Mouse (Mus musculus) small intestine, adult 2 months (tissue): ENCODE data around the gene Fam71e1. TPM values are rescaled to one million over a fixed set of nuclear protein-coding genes. Genes with fewer than 3 reads are reported as not detected.

Source experiments
- H3K27ac ChIP-seq: fragments of 200-500 bp; 2 replicates; pipeline ENCODE4 v1.5.1; 2012; ENCODE audit warnings: low read depth, low read length, control low read depth, inconsistent platforms; ENCODE audit not compliant: insufficient read depth
- H3K27me3 ChIP-seq: fragments of 200-500 bp; 2 replicates; pipeline ENCODE4 v1.6.1; 2012; ENCODE audit warnings: mild to moderate bottlenecking, moderate library complexity, low read length, inconsistent platforms; ENCODE audit not compliant: control insufficient read depth, insufficient read depth
- H3K36me3 ChIP-seq: fragments of 200-500 bp; 2 replicates; pipeline ENCODE4 v1.6.1; 2012; ENCODE audit warnings: mild to moderate bottlenecking, low read length, control low read depth, inconsistent platforms; ENCODE audit not compliant: control insufficient read depth, insufficient read depth
- H3K4me1 ChIP-seq: fragments of 200-500 bp; 2 replicates; pipeline ENCODE4 v1.6.1; 2012; ENCODE audit warnings: low read length, inconsistent platforms, mixed read lengths; ENCODE audit not compliant: control insufficient read depth, insufficient read depth, insufficient read length
- H3K4me3 ChIP-seq: fragments of 200-500 bp; 2 replicates; pipeline ENCODE4 v1.5.1; 2012; ENCODE audit warnings: low read depth, mild to moderate bottlenecking, control low read depth, inconsistent platforms, low read length, moderate library complexity
- CTCF ChIP-seq: fragments of 200-500 bp; IDR thresholded peaks from 2 replicates; pipeline ENCODE4 v1.5.1; 2012; ENCODE audit warnings: low read depth, mild to moderate bottlenecking, control low read depth, inconsistent platforms, low read length, moderate library complexity, mixed read lengths; ENCODE audit not compliant: insufficient replicate concordance, insufficient read length; ENCODE audit errors: extremely low read depth
- POLR2A ChIP-seq: fragments of 200-500 bp; IDR thresholded peaks from 2 replicates; pipeline ENCODE4 v1.6.1; 2012; ENCODE audit warnings: low read depth, mild to moderate bottlenecking, control low read depth, inconsistent platforms, low read length, moderate library complexity
- whole genome bisulfite sequencing: fragments of 180-500 bp; shearing (Covaris S2); methylation state at CpG from one replicate; pipeline ENCODE4 v1.1.7; 2018; 5-methylcytosine and 5-hydroxymethylcytosine counted together
- polyA plus RNA-seq: library from polyadenylated mRNA; depleted of rRNA; stranded (reverse); fragments of >200 nt; gene quantifications from 2 replicates; pipeline ENCODE4 v1.2.3, GENCODE M21; 2012

Fam71e1 gene
- polyA plus RNA-seq, 1 experiment, result 2.0 TPM

DNA sequence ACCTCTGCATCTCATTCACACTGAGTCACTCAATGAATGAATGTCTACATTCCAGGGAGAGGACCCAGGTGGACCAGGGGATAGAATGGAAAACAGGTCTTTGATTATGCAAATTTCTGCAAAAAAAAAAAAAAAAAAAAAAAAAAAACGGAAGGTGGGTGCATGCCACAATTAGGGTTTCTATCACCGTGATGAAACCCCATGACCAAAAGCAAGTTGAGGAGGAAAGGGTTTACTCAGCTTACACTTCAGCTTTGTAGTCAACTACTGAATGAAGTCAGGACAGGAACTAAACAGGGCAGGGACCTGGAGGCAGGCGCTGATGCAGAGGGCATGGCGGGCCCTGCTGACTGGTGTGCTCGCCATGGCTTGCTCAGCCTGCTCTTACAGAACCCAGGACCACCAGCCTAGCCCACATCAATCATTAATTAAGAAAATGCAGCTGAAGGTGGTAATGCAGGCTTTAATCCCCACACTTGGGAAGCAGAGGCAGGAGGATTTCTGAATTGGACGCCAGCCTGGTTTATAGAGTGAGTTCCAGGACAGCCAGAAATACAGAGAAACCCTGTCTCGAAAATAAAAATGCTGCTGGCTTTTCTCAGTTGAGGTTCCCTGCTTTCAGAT, 10.7 kb upstream of the Fam71e1 start:
- Histone ChIP-seq H3K27me3 (no peaks in the 10 kb centered on the region), H3K4me1 (no peaks in the 10 kb centered on the region), H3K4me3 (no peak overlapping the region), H3K27ac (no peak overlapping the region), H3K36me3 (0 out of 2 replicates have a peak, but pooled peaks cover 4% of the 10 kb centered on the region)
- TF ChIP-seq POLR2A (no peak), CTCF (no peak)
- WGBS, result 72% methylated on average over 7 of the region's 7 CpGs

DNA sequence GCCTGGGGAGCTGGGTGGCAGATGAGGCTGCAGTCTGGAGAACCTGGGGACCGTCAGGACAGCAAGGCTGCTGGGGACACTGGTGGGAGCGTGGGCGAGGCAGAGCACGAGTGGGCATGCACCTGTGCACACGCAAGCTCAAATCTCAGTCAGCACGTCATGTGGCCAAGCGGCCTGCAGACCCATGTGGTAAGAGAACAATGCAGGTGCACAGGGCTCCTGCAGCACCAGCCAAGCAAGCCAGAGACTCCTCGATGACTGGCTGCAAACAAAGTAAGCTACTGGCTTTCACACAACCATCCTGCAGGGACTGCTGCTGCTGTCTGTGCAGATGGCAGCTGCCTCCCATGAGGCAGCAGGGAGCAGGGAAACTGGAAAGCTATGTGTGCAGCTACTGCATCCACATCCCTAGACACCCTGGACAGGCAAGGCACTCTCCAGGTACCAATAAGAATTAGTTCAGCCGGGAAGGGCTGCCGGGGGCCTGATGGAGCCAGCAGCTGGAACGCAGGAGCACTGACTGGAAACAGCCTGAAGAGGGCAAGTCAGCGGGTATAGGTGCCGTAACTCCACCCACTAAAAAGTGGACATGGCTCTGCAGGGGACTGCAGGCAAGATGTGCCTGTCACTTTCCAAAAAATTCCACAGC, 9.3 kb upstream of the Fam71e1 start:
- H3K27ac ChIP-seq, result no peak overlapping the region
- no peaks in the 10 kb centered on the region for H3K4me1 ChIP-seq
- TF ChIP-seq POLR2A, result no peak
- no peak for TF ChIP-seq CTCF
- peaks cover 12% of the 10 kb centered on the region for H3K36me3 ChIP-seq
- H3K4me3 ChIP-seq, result no peak overlapping the region
- H3K27me3 ChIP-seq, result no peaks in the 10 kb centered on the region
- 74% methylated on average over 13 of the region's 13 CpGs for WGBS

DNA sequence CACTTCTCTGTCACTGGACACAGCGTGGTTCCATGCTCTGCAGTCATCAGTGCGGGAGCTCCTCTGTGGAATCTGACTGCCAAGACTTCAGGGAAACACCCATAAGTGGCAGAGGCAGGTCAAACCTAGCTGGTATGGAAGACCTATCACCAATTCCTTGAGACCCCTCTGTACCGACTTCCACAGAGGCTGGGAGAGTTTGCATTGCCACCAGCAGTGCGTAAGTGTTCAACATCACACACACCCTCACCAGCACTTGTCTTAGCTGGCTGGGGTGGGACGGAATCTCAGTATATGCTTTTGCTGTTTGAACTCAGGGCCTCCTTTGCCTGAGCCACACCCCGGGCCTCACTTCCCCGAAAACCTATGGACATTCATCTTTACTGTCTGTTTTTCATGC, 8.4 kb upstream of the Fam71e1 start:
- H3K36me3 ChIP-seq, result peaks cover 18% of the 10 kb centered on the region
- H3K4me3 ChIP-seq, result no peak overlapping the region
- no peak overlapping the region for H3K27ac ChIP-seq
- no peak for TF ChIP-seq CTCF
- no peak for TF ChIP-seq POLR2A
- H3K4me1 ChIP-seq, result no peaks in the 10 kb centered on the region
- 90% methylated on average over 7 of the region's 7 CpGs for WGBS
- H3K27me3 ChIP-seq, result no peaks in the 10 kb centered on the region

DNA sequence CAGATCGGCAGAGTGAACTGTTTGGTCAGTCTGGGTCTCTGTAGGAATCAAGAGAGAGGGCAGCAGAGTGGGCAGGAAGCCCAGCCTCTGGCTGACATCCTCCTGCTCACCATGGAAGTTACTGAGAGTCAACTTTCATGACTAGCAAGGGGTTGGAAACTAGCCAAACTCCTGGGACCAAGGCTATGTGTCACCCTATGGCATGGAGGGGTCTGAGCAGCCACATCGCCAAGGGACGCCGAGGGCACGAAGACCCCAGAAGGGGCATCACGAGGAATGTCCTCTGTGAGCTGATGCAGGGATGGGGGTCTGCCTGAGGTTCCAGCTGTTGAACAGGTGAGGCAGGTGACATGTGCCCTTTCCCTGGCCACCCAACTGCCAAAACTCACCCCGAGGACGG, 7.8 kb upstream of the Fam71e1 start:
- H3K27me3 ChIP-seq, result no peaks in the 10 kb centered on the region
- H3K36me3 ChIP-seq, result peaks cover 18% of the 10 kb centered on the region
- TF ChIP-seq POLR2A (no peak), CTCF (no peak)
- H3K4me1 ChIP-seq, result no peaks in the 10 kb centered on the region
- H3K4me3 ChIP-seq, result no peak overlapping the region
- no peak overlapping the region for H3K27ac ChIP-seq
- WGBS, result 90% methylated on average over 8 of the region's 8 CpGs

DNA sequence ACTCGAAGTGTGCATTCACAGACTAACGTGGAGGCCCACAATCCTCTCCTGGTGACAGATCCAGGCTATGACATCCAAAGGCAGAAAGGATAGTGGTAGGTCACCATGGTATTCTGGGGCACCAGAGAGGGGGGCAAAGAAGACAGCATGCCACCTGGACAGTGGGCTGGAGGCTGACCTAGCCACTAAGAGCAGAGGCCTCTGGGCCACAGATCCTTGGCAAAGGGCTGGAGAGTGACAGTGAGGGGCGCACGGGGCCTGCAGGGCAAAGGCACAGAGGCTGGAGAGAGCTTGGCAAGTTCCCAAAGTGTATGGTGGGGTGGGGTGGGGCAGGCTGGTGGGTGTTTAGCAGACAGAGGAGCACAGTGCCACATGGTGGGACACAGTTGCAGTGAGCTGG, 6.1 kb upstream of the Fam71e1 start:
- Histone ChIP-seq H3K4me3 (no peak overlapping the region), H3K27me3 (no peaks in the 10 kb centered on the region), H3K27ac (no peak overlapping the region), H3K36me3 (peaks cover 18% of the 10 kb centered on the region), H3K4me1 (no peaks in the 10 kb centered on the region; the same call in 1 of the 2 replicates)
- TF ChIP-seq CTCF, result no peak
- TF ChIP-seq POLR2A, result no peak
- 82% methylated on average over 4 of the region's 4 CpGs for WGBS

DNA sequence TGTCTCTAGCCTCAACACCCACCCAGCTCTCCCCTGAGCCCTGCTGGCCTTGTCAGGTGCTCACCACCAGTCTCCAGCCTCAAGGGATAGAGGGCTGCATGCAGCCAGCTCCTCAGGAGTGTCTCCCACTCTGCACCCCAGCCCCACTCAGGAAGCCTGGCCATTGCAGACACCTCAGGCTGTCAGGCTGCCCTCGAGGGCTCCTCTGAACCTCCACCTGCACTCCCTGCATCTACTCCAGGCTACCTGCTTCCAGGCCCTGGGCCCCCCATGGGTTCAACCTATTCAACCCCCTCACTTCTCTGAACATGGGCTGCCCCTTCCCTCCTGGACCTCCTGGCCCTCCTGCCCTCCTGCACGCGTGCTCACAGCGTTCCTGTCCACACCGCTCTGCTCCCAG, 5.0 kb upstream of the Fam71e1 start:
- TF ChIP-seq POLR2A, result no peak
- no peak for TF ChIP-seq CTCF
- Histone ChIP-seq H3K36me3 (peaks cover 18% of the 10 kb centered on the region), H3K4me3 (no peak overlapping the region), H3K4me1 (no peaks in the 10 kb centered on the region; the same call in 1 of the 2 replicates), H3K27ac (no peak overlapping the region), H3K27me3 (no peaks in the 10 kb centered on the region)
- 95% methylated on average over 5 of the region's 5 CpGs for WGBS

DNA sequence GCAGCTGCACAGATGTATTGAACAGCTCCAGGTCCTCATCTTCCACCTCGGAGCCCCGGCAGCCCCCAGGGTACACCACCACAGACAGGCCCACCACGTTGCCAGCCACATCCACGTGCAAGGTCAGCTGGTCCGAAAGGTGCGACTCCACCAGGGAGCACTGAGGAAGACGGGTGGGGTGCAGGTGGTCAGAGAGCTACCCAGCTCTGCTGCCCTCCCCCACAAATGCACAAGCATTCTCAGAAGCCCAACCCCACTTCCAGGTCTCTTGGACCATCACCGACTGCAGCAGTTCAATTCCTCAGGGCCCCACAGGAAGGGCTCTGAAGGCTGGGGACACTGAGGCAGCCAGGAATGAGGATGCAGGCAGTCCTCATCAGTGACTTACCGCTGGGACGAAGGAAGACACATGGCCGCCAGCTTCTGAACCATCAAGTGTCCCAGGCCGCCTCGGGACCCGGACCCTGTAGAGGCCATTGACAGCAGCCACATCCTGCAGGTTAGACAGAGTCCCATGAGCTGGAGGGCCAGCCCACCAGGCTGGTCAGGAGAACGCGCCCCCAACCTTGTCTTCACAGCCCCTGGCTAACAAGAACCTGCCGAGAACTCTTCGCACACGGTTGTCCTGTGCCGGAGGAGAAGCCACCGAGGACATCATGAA, 4.1 kb upstream of the Fam71e1 start:
- WGBS, result 94% methylated on average over 21 of the region's 21 CpGs
- Histone ChIP-seq H3K36me3 (peaks cover 18% of the 10 kb centered on the region), H3K4me1 (peaks cover 2% of the 10 kb centered on the region), H3K27ac (no peak overlapping the region), H3K4me3 (no peak overlapping the region), H3K27me3 (no peaks in the 10 kb centered on the region)
- no peak for TF ChIP-seq CTCF
- TF ChIP-seq POLR2A, result no peak
